Mouse (Mus musculus): ENCODE results near the gene Jagn1. TPM values are rescaled to one million over a fixed set of nuclear protein-coding genes. Genes with fewer than 3 reads are reported as not detected.

Gene Jagn1
- polyA plus RNA-seq, 1 experiment from 2014 or later: 69.2 TPM

GRCm38 (mm10) chr6:113402094-113402493 lies 40.3 kb upstream of the Jagn1 start:
- Histone ChIP-seq H3K27me3 (ENCODE audit: control insufficient read depth, insufficient read depth, low read length) (no peaks in the 10 kb centered on the region), H3K4me1 (replicated peaks; ENCODE audit: control insufficient read depth, insufficient read depth) (no peaks in the 10 kb centered on the region), H3K4me3 (ENCODE audit: low read depth, low read length) (no peak overlapping the region), H3K9me3 (ENCODE audit: control insufficient read depth, low read length) (no peaks in the 10 kb centered on the region), H3K4me2 (replicated peaks; ENCODE audit: low read depth) (no peak overlapping the region), H3K9ac (ENCODE audit: low read length) (no peak overlapping the region), H3K36me3 (ENCODE audit: control insufficient read depth, insufficient read depth, low read length) (no peaks in the 10 kb centered on the region), H3K27ac (replicated peaks) (no peak overlapping the region)
- TF ChIP-seq CTCF (IDR thresholded peaks at IDR 0.05; ENCODE audit: low read depth) (no peak), EP300 (optimal IDR thresholded peaks at IDR 0.05) (no peak)
- ATAC-seq (ENCODE audit: low FRiP score, low TSS enrichment): no peak
- 86% methylated on average over 13 of the region's 13 CpGs for WGBS
- no peak for DNase-seq (ENCODE audit: low spot score)

GRCm38 (mm10) chr6:113404649-113405448 lies 37.5 kb upstream of the Jagn1 start:
- Histone ChIP-seq H3K36me3 (ENCODE audit: control insufficient read depth, insufficient read depth, low read length) (peaks cover 3% of the 10 kb centered on the region; the same call in 1 of the 2 replicates), H3K4me3 (ENCODE audit: low read depth, low read length) (no peak overlapping the region), H3K4me2 (replicated peaks; ENCODE audit: low read depth) (no peak overlapping the region), H3K9ac (ENCODE audit: low read length) (no peak overlapping the region), H3K27ac (replicated peaks) (no peak overlapping the region), H3K4me1 (replicated peaks; ENCODE audit: control insufficient read depth, insufficient read depth) (no peaks in the 10 kb centered on the region), H3K9me3 (ENCODE audit: control insufficient read depth, low read length) (no peaks in the 10 kb centered on the region), H3K27me3 (ENCODE audit: control insufficient read depth, insufficient read depth, low read length) (no peaks in the 10 kb centered on the region)
- TF ChIP-seq CTCF (IDR thresholded peaks at IDR 0.05; ENCODE audit: low read depth) (no peak), EP300 (optimal IDR thresholded peaks at IDR 0.05) (no peak)
- no peak for ATAC-seq (ENCODE audit: low FRiP score, low TSS enrichment)
- DNase-seq (ENCODE audit: low spot score): no peak
- WGBS: 73% methylated on average over 12 of the region's 12 CpGs

- Histone ChIP-seq H3K4me3 (ENCODE audit: low read depth, low read length) (no peak overlapping the region), H3K27ac (replicated peaks) (no peak overlapping the region), H3K4me2 (replicated peaks; ENCODE audit: low read depth) (no peak overlapping the region), H3K4me1 (replicated peaks; ENCODE audit: control insufficient read depth, insufficient read depth) (no peaks in the 10 kb centered on the region), H3K9ac (ENCODE audit: low read length) (no peak overlapping the region), H3K27me3 (ENCODE audit: control insufficient read depth, insufficient read depth, low read length) (no peaks in the 10 kb centered on the region), H3K36me3 (ENCODE audit: control insufficient read depth, insufficient read depth, low read length) (peaks cover 3% of the 10 kb centered on the region; the same call in 1 of the 2 replicates), H3K9me3 (ENCODE audit: control insufficient read depth, low read length) (no peaks in the 10 kb centered on the region)
- WGBS: 88% methylated on average over 6 of the region's 6 CpGs
- ATAC-seq (ENCODE audit: low FRiP score, low TSS enrichment) (no peak), DNase-seq (ENCODE audit: low spot score) (no peak)
- TF ChIP-seq EP300 (optimal IDR thresholded peaks at IDR 0.05) (no peak), CTCF (IDR thresholded peaks at IDR 0.05; ENCODE audit: low read depth) (no peak)
Observed at GRCm38 (mm10) chr6:113405483-113405882, 36.9 kb upstream of the Jagn1 start.

- Histone ChIP-seq H3K4me2 (replicated peaks; ENCODE audit: low read depth) (no peak overlapping the region), H3K4me3 (ENCODE audit: low read depth, low read length) (no peak overlapping the region), H3K9me3 (ENCODE audit: control insufficient read depth, low read length) (no peaks in the 10 kb centered on the region), H3K27ac (replicated peaks) (no peak overlapping the region), H3K27me3 (ENCODE audit: control insufficient read depth, insufficient read depth, low read length) (no peaks in the 10 kb centered on the region), H3K9ac (ENCODE audit: low read length) (no peak overlapping the region), H3K36me3 (ENCODE audit: control insufficient read depth, insufficient read depth, low read length) (peaks cover 3% of the 10 kb centered on the region; the same call in 1 of the 2 replicates), H3K4me1 (replicated peaks; ENCODE audit: control insufficient read depth, insufficient read depth) (no peaks in the 10 kb centered on the region)
- WGBS: 75% methylated on average over 9 of the region's 9 CpGs
- ATAC-seq (ENCODE audit: low FRiP score, low TSS enrichment) (no peak), DNase-seq (ENCODE audit: low spot score) (no peak)
- TF ChIP-seq EP300 (optimal IDR thresholded peaks at IDR 0.05) (no peak), CTCF (IDR thresholded peaks at IDR 0.05; ENCODE audit: low read depth) (peak; percentile 48)
Observed at GRCm38 (mm10) chr6:113406683-113407082, 35.7 kb upstream of the Jagn1 start.

- Histone ChIP-seq H3K9me3 (ENCODE audit: control insufficient read depth, low read length) (no peaks in the 10 kb centered on the region), H3K4me2 (replicated peaks; ENCODE audit: low read depth) (no peak overlapping the region), H3K27ac (replicated peaks) (no peak overlapping the region), H3K9ac (ENCODE audit: low read length) (no peak overlapping the region), H3K36me3 (ENCODE audit: control insufficient read depth, insufficient read depth, low read length) (peaks cover 3% of the 10 kb centered on the region; the same call in 1 of the 2 replicates), H3K4me3 (ENCODE audit: low read depth, low read length) (no peak overlapping the region), H3K27me3 (ENCODE audit: control insufficient read depth, insufficient read depth, low read length) (no peaks in the 10 kb centered on the region), H3K4me1 (replicated peaks; ENCODE audit: control insufficient read depth, insufficient read depth) (no peaks in the 10 kb centered on the region)
- no peak for DNase-seq (ENCODE audit: low spot score)
- TF ChIP-seq EP300 (optimal IDR thresholded peaks at IDR 0.05) (no peak), CTCF (IDR thresholded peaks at IDR 0.05; ENCODE audit: low read depth) (no peak)
- ATAC-seq (ENCODE audit: low FRiP score, low TSS enrichment): no peak
- 54% methylated on average over 1 of the region's 1 CpGs for WGBS
Observed at GRCm38 (mm10) chr6:113410001-113410400, 32.4 kb upstream of the Jagn1 start.

- Histone ChIP-seq H3K4me2 (replicated peaks; ENCODE audit: low read depth) (no peak overlapping the region), H3K27me3 (ENCODE audit: control insufficient read depth, insufficient read depth, low read length) (no peaks in the 10 kb centered on the region), H3K36me3 (ENCODE audit: control insufficient read depth, insufficient read depth, low read length) (no peaks in the 10 kb centered on the region), H3K9ac (ENCODE audit: low read length) (no peak overlapping the region), H3K4me3 (ENCODE audit: low read depth, low read length) (no peak overlapping the region), H3K9me3 (ENCODE audit: control insufficient read depth, low read length) (no peaks in the 10 kb centered on the region), H3K4me1 (replicated peaks; ENCODE audit: control insufficient read depth, insufficient read depth) (peaks cover 3% of the 10 kb centered on the region; the same call in 1 of the 2 replicates), H3K27ac (replicated peaks) (no peak overlapping the region)
- 72% methylated on average over 5 of the region's 5 CpGs for WGBS
- DNase-seq (ENCODE audit: low spot score) (no peak), ATAC-seq (ENCODE audit: low FRiP score, low TSS enrichment) (no peak)
- TF ChIP-seq CTCF (IDR thresholded peaks at IDR 0.05; ENCODE audit: low read depth): no peak
- no peak for TF ChIP-seq EP300 (optimal IDR thresholded peaks at IDR 0.05)
Observed at GRCm38 (mm10) chr6:113416416-113416815, 26.0 kb upstream of the Jagn1 start.
